Mouse (Mus musculus): Measurements from ENCODE around the gene Ly6g6e. TPM values are rescaled to one million over a fixed set of nuclear protein-coding genes. Genes with fewer than 3 reads are reported as not detected.
A peak's percentile ranks its signal among the peaks of the same experiment; 100 is the strongest.
"Not testable (repeated sequence)": the region's sequence is repeated elsewhere in the genome, so short reads cannot be mapped to it uniquely, and the experiment has no call there.

Ly6g6e gene
- polyA plus RNA-seq, 1 experiment from 2014 or later = 0.62 TPM

GRCm38 (mm10) chr17:35108097-35108496 lies 31.4 kb downstream of the Ly6g6e start, which contains the start of gene Ly6g5c:
TSS of gene Ly6g5c (plus strand) at chr17:35108279.
- no peak for ATAC-seq (ENCODE audit: extremely low read depth, insufficient number of reproducible peaks, low FRiP score, low TSS enrichment)
- peaks cover 14% of the 10 kb centered on the region for H3K4me1 ChIP-seq
- WGBS = 78% methylated on average over 6 of the region's 6 CpGs

GRCm38 (mm10) chr17:35111774-35112173 lies 35.1 kb downstream of the Ly6g6e start:
- H3K36me3 ChIP-seq = peaks cover 30% of the 10 kb centered on the region
- no peaks in the 10 kb centered on the region for H3K4me1 ChIP-seq
- H3K4me2 ChIP-seq = peak overlapping the region; percentile 33
- 60% methylated on average over 9 of the region's 9 CpGs for WGBS
- no peak overlapping the region for H3K4me3 ChIP-seq
- no peak for ATAC-seq (ENCODE audit: extremely low read depth, insufficient number of reproducible peaks, low FRiP score, low TSS enrichment)
- H3K9ac ChIP-seq = no peak overlapping the region; the same call in 1 of the 2 replicates
- H3K27me3 ChIP-seq (replicated peaks) = no peaks in the 10 kb centered on the region; the same call in 1 of the 2 replicates
- H3K9me3 ChIP-seq = no peaks in the 10 kb centered on the region
- peak overlapping the region; percentile 45 for H3K27ac ChIP-seq (replicated peaks)

More at GRCm38 (mm10) chr17:35108097-35108496, 31.4 kb downstream of the Ly6g6e start, which contains the start of gene Ly6g5c:
- Histone ChIP-seq H3K27ac (replicated peaks) (no peak within 1 kb of the TSS), H3K4me2 (no peak within 1 kb of the TSS), H3K27me3 (replicated peaks) (no peaks in the 10 kb centered on the region; the same call in 1 of the 2 replicates), H3K9ac (no peak within 1 kb of the TSS), H3K9me3 (no peaks in the 10 kb centered on the region), H3K36me3 (peaks cover 8% of the 10 kb centered on the region), H3K4me3 (no peak within 1 kb of the TSS)

- Histone ChIP-seq H3K9ac (no peak within 1 kb of the TSS), H3K4me1 (peaks cover 9% of the 10 kb centered on the region), H3K27ac (replicated peaks) (no peak within 1 kb of the TSS), H3K9me3 (no peaks in the 10 kb centered on the region), H3K4me3 (no peak within 1 kb of the TSS), H3K4me2 (no peak within 1 kb of the TSS), H3K36me3 (peaks cover 63% of the 10 kb centered on the region), H3K27me3 (replicated peaks) (no peaks in the 10 kb centered on the region; the same call in 1 of the 2 replicates)
- 82% methylated on average over 8 of the region's 8 CpGs for WGBS
- no peak for ATAC-seq (ENCODE audit: extremely low read depth, insufficient number of reproducible peaks, low FRiP score, low TSS enrichment)
Observed at GRCm38 (mm10) chr17:35115046-35116019, 38.6 kb downstream of the Ly6g6e start, which contains the start of gene Ly6g5b. TSS of gene Ly6g5b (minus strand) at chr17:35115428.

- 0 out of 2 replicates have a peak, but pooled peaks have one; percentile 0 for ATAC-seq (ENCODE audit: extremely low read depth, insufficient number of reproducible peaks, low FRiP score, low TSS enrichment)
- peaks cover 61% of the 10 kb centered on the region for H3K36me3 ChIP-seq
Observed at GRCm38 (mm10) chr17:35120745-35121142, 44.0 kb downstream of the Ly6g6e start.

GRCm38 (mm10) chr17:35121143-35121799 lies 44.6 kb downstream of the Ly6g6e start, which contains the start of gene Gpank1:
TSS of gene Gpank1 (plus strand) at chr17:35121455.
- H3K36me3 ChIP-seq = peaks cover 55% of the 10 kb centered on the region
- H3K4me1 ChIP-seq = peaks cover 33% of the 10 kb centered on the region
- H3K4me2 ChIP-seq = peak within 1 kb of the TSS; percentile 96
- peak within 1 kb of the TSS; percentile 99 for H3K9ac ChIP-seq
- H3K27me3 ChIP-seq (replicated peaks) = no peaks in the 10 kb centered on the region
- peak within 1 kb of the TSS; percentile 92 for H3K27ac ChIP-seq (replicated peaks)
- H3K9me3 ChIP-seq = no peaks in the 10 kb centered on the region
- peak within 1 kb of the TSS; percentile 98 for H3K4me3 ChIP-seq
- WGBS = under 1% methylated on average over 50 of the region's 50 CpGs
- peak; percentile 97 for ATAC-seq (ENCODE audit: extremely low read depth, insufficient number of reproducible peaks, low FRiP score, low TSS enrichment)

More at GRCm38 (mm10) chr17:35120745-35121142, 44.0 kb downstream of the Ly6g6e start:
- WGBS = 0% methylated on average over 33 of the region's 33 CpGs
- peaks cover 32% of the 10 kb centered on the region for H3K4me1 ChIP-seq
- H3K4me3 ChIP-seq = peak overlapping the region; percentile 98
- peak overlapping the region; percentile 81 for H3K27ac ChIP-seq (replicated peaks)
- no peaks in the 10 kb centered on the region for H3K9me3 ChIP-seq
- no peaks in the 10 kb centered on the region for H3K27me3 ChIP-seq (replicated peaks)
- H3K9ac ChIP-seq = peak overlapping the region; percentile 99
- H3K4me2 ChIP-seq = peak overlapping the region; percentile 96

GRCm38 (mm10) chr17:35121871-35122303 lies 45.2 kb downstream of the Ly6g6e start, which contains the start of gene Csnk2b:
TSS of gene Csnk2b (minus strand) at chr17:35122053.
- no peak for ATAC-seq (ENCODE audit: extremely low read depth, insufficient number of reproducible peaks, low FRiP score, low TSS enrichment)
- Histone ChIP-seq H3K27ac (replicated peaks) (peak within 1 kb of the TSS; percentile 92), H3K27me3 (replicated peaks) (no peaks in the 10 kb centered on the region), H3K4me2 (peak within 1 kb of the TSS; percentile 96), H3K4me3 (peak within 1 kb of the TSS; percentile 98), H3K9ac (peak within 1 kb of the TSS; percentile 99), H3K9me3 (no peaks in the 10 kb centered on the region), H3K4me1 (peaks cover 37% of the 10 kb centered on the region), H3K36me3 (peaks cover 50% of the 10 kb centered on the region)
- WGBS = under 1% methylated on average over 19 of the region's 19 CpGs

- not testable (repeated sequence) for H3K4me3 ChIP-seq; H3K9ac ChIP-seq; H3K27me3 ChIP-seq (replicated peaks); H3K27ac ChIP-seq (replicated peaks); ATAC-seq (ENCODE audit: extremely low read depth, insufficient number of reproducible peaks, low FRiP score, low TSS enrichment); H3K4me2 ChIP-seq; H3K9me3 ChIP-seq
- 92% methylated on average over 9 of the region's 9 CpGs for WGBS
- H3K4me1 ChIP-seq = peaks cover 48% of the 10 kb centered on the region
- peaks cover 42% of the 10 kb centered on the region for H3K36me3 ChIP-seq
Observed at GRCm38 (mm10) chr17:35123287-35123686, 46.6 kb downstream of the Ly6g6e start.

GRCm38 (mm10) chr17:35124261-35124896 lies 47.7 kb downstream of the Ly6g6e start:
- Histone ChIP-seq H3K36me3 (peaks cover 41% of the 10 kb centered on the region), H3K4me1 (peaks cover 52% of the 10 kb centered on the region)
- H3K27me3 ChIP-seq (replicated peaks); H3K9me3 ChIP-seq; ATAC-seq (ENCODE audit: extremely low read depth, insufficient number of reproducible peaks, low FRiP score, low TSS enrichment); H3K27ac ChIP-seq (replicated peaks); H3K4me2 ChIP-seq; H3K9ac ChIP-seq; H3K4me3 ChIP-seq: not testable (repeated sequence)
- WGBS = 88% methylated on average over 12 of the region's 12 CpGs

- peaks cover 45% of the 10 kb centered on the region for H3K4me1 ChIP-seq
- H3K4me2 ChIP-seq = peak overlapping the region; percentile 85
- WGBS = 93% methylated on average over 1 of the region's 1 CpGs
- H3K36me3 ChIP-seq = peaks cover 41% of the 10 kb centered on the region
- H3K27ac ChIP-seq (replicated peaks) = peak overlapping the region; percentile 89; the same call in 1 of the 2 replicates
- H3K27me3 ChIP-seq (replicated peaks) = no peaks in the 10 kb centered on the region
- peak overlapping the region; percentile 91 for H3K9ac ChIP-seq
- no peaks in the 10 kb centered on the region for H3K9me3 ChIP-seq
- no peak overlapping the region for H3K4me3 ChIP-seq
- ATAC-seq (ENCODE audit: extremely low read depth, insufficient number of reproducible peaks, low FRiP score, low TSS enrichment) = no peak
Observed at GRCm38 (mm10) chr17:35125081-35125480, 48.4 kb downstream of the Ly6g6e start.

- no peaks in the 10 kb centered on the region for H3K9me3 ChIP-seq
- ATAC-seq (ENCODE audit: extremely low read depth, insufficient number of reproducible peaks, low FRiP score, low TSS enrichment) = no peak
- H3K36me3 ChIP-seq = peaks cover 46% of the 10 kb centered on the region
- WGBS = 28% methylated on average over 6 of the region's 6 CpGs
- peak overlapping the region; percentile 79 for H3K4me3 ChIP-seq
- no peaks in the 10 kb centered on the region for H3K27me3 ChIP-seq (replicated peaks)
- peak overlapping the region; percentile 91 for H3K9ac ChIP-seq
- peak overlapping the region; percentile 85 for H3K4me2 ChIP-seq
- peaks cover 41% of the 10 kb centered on the region for H3K4me1 ChIP-seq
- H3K27ac ChIP-seq (replicated peaks) = peak overlapping the region; percentile 89
Observed at GRCm38 (mm10) chr17:35125578-35125977, 48.9 kb downstream of the Ly6g6e start.
